Mouse (Mus musculus) lung, postnatal 25 days (tissue): ENCODE data around the gene Fam241b.
"Not testable (repeated sequence)": the region's sequence is repeated elsewhere in the genome, so short reads cannot be mapped to it uniquely, and the experiment has no call there.

ENCODE experiments used
- DNase-seq: peaks from one replicate; pipeline ENCODE4 v3.0.0; 2022; ENCODE audit warnings: low spot score

Gene Fam241b

DNA sequence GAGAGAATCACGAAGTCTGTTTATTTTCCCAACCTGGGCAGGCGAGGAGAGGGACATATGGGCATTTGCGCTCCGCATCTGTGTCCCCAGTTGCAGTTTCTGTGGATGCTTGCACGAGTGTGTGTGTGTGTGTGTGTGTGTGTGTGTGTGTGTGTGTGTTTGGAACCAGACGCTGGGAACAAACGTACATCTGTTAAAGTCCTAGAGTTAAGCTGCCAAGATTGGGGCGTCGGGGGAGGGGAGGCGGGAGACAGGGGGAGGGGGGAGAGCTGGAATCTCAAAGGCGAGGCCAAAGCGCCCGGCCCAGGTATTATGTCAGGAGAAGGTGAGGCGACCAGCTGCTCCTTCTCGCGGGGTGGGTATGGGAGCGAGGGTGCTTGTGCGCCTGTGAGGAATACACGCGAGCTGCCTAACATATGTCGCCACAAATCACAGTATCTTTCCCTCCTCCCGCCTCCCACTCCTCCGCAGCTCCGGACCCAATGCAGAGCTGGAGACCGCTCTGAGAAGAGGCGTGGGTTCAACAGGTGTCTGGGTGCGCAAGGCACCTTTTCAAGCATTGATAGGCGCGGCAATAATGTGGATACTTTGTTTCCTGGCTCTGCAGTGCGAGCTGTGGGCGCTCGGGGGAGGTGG lies 15.3 kb downstream of the Fam241b start:
- DNase-seq, result no peak

- no peak for DNase-seq
Measured at GRCm38 (mm10) chr10:62127711-62128231, 15.9 kb downstream of the Fam241b start.

GRCm38 (mm10) chr10:62127137-62127536 lies 16.6 kb downstream of the Fam241b start:
- DNase-seq, result no peak

DNA sequence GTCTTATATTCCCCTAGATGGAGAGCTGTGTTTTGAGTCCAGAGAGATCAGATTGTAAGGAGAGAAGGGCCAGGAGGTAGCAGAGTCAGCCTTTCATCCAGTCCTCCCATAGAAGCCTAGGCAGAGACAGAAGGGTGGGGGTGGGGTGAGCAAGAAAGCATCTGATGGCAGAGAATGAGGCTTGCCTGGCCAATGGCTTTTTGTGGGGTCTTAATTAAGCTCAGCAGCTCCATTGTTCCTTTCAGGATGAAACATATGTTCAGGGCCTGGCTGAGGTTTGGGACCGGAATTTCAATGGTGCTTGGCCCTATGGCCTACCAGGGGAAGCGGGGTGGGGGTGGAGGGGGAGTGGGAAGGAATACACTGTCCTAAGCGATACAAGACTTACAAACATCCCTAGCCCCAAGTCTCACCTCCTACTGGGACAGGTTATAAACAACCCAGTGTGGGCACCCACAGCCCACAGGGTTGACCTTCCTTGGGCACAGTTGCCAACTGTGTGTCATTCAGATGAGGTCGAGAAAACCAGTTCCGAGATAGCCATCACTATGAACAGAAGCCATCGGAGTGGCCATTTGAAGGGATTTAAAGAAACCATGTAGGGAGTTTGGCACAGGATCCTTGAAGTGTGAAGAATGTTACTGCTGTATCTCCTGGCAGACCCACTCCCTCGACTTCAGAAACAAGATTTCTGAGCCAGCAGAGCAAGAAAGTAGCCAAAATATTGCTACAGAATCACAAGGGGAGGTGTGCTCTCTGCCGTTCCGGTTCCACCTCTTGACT lies 29.7 kb downstream of the Fam241b start:
- DNase-seq, result no peak

GRCm38 (mm10) chr10:62111207-62111576 lies 32.5 kb downstream of the Fam241b start:
- no peak for DNase-seq

DNA sequence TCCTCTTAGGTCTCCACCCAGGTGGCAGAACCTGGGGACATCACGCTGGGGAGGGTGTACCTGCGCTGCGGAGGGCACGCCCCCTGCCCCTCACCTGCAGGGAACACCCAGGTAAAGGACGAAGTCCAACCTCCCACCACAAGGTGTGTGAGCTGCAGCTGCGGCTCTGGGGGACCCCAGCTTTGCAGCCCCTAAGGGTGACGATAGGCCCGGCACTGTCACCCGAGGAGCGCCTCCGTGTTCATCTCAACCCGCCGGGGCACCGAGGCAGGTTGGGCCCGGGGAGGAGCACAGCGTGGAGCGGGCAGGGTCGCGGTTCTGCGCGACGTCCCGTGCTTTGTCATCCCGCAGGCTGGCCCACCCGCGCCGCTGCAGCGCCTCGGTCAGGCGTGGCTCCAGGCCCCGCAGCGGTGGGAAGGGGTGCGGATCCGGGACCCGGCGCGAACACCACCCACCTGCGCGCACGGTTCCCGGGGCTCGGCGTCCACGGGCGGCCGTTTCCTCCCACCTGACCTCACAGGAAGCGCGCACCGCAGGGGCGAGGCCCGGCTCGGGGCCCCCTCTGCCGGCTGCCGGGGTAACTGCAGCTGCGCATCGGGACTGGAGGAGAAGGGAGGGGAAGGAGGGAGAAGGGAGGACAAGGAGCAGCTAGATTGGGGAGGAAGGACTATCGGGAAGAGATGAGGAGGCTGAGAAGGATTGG lies 33.1 kb downstream of the Fam241b start:
- DNase-seq, result peak; percentile 82

- DNase-seq, result no peak
Measured at GRCm38 (mm10) chr10:62107048-62107447, 36.7 kb downstream of the Fam241b start.

DNA sequence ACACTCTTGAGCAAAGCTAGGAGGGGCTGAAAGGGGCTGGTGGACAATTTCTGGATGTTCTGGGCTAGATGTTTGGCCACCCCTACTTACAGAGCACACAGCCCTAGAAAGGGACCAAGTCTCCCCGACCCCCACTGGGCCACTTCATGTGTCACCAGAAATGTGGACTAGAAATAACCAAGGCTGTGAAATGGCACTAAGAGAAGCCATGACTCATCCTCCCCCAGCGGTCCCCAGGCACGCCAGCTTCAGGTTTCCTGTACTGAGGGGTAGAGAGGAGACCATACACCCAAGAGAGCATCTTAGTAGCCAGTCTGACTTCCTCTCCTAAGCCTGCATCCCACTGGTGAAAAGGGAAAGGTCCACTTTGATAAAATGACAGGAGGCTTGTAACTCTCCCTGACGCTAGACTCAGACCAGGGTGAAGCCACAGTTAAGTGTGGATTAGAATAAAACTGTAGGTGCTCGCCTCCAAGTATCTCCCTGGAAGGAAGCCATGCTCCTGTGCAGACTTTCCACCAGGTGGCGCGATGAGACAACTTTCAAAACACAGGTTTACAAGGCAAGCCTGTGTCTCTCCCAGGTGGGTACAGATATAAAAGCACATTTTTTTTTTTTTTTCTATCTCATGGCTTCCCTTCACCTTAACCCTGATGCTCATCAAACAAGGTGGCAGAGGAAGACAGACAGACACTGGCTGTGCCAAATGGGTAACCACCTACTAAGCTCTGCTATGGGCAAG lies 38.7 kb downstream of the Fam241b start:
- peak; percentile 63 for DNase-seq

DNA sequence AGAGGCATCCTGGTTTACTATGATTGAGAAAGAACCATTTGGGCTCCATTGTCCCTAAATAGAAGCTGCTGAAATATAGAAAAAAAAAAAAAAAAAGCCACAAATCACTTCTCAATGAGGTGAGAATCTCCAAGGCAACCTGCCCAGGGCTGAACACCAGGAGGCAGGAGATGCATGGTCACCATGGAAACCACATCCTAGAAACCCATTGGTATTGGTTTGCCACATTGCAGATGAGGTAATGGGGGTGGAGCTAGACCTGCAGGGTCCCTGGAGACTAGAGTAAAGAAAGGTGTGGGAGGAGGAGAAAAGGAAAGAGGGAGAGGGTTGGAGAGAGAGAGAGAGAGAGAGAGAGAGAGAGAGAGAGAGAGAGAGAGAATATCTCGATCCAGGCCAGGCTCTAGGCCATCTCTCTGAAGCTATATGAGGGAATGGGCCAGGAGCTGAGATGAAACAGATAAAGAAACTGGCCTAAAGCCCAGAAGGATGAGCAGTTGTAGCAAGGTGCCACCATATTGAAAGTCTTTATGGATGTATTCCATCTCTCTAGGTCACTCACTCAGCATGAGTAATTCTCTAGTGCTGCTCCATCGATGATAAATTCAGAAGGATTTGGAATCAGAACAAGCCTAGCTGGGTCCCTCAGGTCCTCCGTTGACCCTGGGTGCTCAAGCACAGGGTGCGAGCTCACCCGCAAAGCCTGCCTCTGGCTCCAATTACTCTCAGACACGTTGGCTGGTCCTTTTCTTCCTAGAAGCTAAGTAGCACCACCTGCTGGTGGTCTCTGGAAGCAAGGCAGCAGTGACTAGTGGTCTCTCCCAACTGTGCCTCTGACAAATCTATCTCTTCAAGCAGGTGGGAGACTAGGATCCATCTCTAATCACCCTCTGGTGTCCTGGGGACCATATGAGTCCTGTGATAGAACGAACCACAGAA lies 41.9 kb downstream of the Fam241b start:
- peak; percentile 61 for DNase-seq

DNA sequence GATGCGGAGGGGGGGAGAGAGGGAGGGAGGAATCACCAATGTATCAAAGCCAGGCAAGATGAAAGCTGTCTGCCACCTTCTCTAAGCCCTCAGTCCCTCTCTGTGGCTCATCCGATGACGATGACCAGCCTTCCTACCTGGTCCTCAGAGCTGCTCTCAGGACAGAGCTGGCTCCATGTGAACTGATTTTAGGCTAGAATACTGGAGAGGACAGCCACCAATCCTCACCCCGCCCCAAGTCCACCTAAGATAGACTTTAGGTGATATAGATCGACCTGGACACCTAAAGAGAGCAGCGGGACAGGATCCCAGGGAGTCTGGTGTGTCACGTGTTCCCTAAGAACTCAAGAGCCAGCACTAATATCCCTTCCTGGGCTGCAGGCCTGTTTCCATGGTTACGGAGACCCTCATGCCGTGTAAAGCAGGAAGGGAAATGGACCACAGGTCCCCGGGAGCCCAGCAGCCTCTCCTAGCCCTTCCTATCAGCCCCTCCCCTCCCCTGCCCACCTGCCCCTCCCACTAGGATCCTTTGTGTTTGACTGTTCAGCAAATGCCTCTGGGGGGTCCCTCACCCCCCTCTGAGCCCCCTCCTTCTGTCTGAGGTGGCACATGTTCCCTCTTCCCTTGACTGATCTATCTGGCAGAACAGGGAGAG lies 43.8 kb downstream of the Fam241b start:
- DNase-seq, result no peak

GRCm38 (mm10) chr10:62094401-62094800 lies 49.3 kb downstream of the Fam241b start:
- DNase-seq, result no peak

GRCm38 (mm10) chr10:62093903-62094302 lies 49.8 kb downstream of the Fam241b start:
- no peak for DNase-seq

DNA sequence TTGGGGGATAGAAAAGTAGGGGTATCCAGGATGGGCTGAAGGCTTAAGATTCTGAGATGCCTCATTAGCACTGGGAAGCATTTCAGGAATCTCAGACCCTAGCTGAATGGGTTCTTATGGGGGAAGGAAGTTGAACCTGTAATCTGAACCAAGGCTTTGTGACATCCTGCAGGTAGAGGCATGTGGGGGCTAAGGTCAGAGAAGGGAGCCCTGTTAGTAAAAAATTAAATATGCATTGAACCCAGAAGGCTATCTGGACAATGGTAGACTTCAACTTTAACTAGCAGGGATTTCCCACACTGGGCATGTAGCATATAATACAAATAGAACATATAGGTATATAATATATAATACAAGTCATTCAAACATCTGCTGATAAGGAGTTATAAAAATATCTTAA lies 54.2 kb downstream of the Fam241b start:
- no peak for DNase-seq

DNA sequence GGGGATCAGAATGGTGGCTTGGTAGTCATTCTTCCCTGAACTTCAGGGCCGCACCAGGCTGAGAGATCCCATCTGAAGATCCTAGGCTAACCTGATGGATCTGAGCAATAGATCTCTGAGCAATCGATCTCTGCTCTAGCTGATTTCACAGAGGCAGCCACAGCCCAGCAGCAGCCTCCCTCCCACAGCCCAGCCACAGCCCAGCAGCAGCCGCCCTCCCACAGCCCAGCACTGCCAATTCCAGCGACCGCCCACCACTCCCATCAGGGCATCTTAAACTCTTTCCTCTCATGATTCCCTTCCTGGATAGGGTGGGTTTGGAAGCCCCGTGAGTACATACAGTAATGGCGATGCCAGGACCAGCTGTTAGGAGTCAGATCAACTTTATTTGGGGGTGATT lies 54.6 kb downstream of the Fam241b start:
- DNase-seq, result no peak

DNA sequence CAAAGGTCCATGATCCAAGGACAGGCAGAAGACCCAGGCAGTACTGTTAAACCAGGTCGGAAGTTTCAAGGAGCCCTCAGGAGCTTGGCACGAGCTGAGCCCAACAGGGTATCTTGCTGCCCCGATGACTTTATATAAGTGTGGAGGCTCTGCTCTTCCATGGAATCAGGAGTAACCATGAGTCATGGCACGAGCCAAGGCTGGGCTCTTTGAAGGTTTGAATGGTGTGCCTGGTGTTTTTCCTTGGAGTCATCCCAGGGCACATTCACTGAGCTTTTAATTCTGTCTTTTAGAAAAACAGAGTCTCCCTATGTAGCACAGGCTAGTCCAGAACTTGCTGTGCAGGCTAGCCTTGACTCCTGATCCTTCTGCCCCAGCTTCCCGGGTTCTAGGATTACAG lies 55.3 kb downstream of the Fam241b start:
- no peak for DNase-seq

- DNase-seq, result no peak
Measured at GRCm38 (mm10) chr10:62086826-62087225, 56.9 kb downstream of the Fam241b start.

- no peak for DNase-seq
Measured at GRCm38 (mm10) chr10:62086044-62086443, 57.7 kb downstream of the Fam241b start.

DNA sequence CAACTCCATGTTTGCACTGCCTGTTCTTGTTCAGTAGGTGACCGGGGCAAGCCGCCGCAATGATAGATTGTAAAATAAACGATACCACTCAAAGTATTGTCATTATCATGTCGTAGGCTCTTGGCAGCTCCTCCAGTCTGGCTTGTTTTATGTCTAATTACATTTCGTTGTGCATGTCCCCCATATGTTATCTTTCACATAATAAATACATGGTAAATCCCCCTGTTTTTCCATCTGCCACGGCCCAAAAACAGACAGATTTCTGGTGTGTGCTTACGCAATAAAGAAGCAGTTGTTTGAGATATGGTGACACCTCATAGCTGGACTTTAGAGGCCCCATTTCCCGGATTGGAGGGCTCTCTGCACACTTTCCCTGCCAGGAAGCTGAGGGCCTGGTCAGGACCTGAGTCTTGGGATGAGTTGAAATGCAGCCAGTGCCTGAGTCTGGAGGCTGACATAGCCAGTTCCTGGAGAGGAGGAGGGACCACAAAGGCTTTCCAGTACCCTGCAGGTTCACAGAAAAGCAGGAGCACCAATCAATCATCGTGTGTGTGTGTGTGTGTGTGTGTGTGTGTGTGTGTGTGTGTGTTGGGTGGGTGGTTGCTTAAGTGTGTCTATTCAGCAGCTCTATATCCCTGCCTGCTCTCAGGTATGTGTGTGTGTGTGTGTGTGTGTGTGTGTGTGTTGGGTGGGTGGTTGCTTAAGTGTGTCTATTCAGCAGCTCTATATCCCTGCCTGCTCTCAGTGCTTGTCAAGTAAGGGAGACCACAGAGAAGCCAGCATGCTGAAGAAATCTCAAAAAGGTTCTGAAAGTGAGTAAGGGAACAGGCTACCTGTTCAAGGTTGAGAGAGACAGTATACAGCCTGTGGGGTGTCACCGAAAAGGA lies 67.2 kb downstream of the Fam241b start:
- DNase-seq, result peak; percentile 46

- DNase-seq, result not testable (repeated sequence)
Measured at GRCm38 (mm10) chr10:62071346-62071745, 72.4 kb downstream of the Fam241b start.
